Mouse (Mus musculus): ENCODE measurements around the gene Nrf1. TPM values are rescaled to one million over a fixed set of nuclear protein-coding genes. Genes with fewer than 3 reads are reported as not detected.
A peak's percentile ranks its signal among the peaks of the same experiment; 100 is the strongest.

Gene Nrf1
- polyA plus RNA-seq, 1 experiment from 2014 or later = 34.0 TPM

DNA sequence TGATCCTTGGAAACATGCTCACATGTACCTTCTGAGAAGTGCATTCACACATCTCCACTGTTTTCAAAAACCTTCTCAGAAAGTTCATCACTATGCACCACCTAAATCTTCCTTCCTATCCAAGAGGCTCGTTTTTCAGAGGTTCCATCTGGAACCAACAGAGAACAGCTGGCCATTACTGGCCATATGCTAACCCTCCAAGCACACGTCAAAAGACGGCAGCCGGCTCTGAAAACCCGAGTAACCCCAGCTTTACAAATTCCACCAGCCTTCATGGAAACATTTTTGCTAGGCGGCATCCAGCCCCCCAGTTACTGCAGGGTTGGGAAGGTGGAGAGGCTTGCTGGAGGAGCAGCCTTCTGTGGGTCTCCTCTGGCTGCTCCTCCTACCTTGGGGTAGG, 134.2 kb downstream of the Nrf1 start:
- no peak for ATAC-seq (ENCODE audit: insufficient number of reproducible peaks, insufficient read depth, low FRiP score, low read depth)
- H3K27me3 ChIP-seq (ENCODE audit: control insufficient read depth, insufficient read depth, low read length) = peaks cover 53% of the 10 kb centered on the region

DNA sequence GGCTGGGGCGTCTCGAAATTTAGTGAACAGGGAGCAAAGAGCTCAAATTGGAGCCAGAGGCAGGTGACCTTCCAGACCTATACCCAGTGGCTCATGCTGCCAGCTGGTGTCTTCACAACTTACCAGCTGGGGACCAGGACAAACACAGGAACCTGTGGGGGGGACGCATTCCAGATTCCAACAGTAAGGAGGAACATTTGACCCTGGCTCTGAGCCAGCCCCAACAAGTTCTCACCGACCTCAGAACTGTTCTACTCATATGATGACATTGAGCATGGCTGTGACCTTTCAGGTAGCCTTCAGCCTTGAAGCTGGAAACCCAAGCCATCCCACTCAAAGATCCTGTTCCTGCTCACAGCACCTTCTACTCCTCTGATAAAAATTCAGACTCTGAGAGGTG, 135.8 kb downstream of the Nrf1 start:
- Histone ChIP-seq H3K27me3 (ENCODE audit: control insufficient read depth, insufficient read depth, low read length) (peaks cover 39% of the 10 kb centered on the region), H3K9ac (ENCODE audit: low read length) (no peak overlapping the region), H3K36me3 (ENCODE audit: control insufficient read depth, insufficient read depth, low read length) (no peaks in the 10 kb centered on the region), H3K9me3 (ENCODE audit: control insufficient read depth, low read length) (0 out of 2 replicates have a peak, but pooled peaks cover 2% of the 10 kb centered on the region), H3K4me3 (ENCODE audit: control insufficient read depth in 1 of 2, insufficient read depth in 1 of 2, low read depth in 1 of 2, low read length in 2 of 2) (no peak overlapping the region), H3K4me2 (ENCODE audit: low read length) (no peak overlapping the region), H3K27ac (replicated peaks in 1 of 2; ENCODE audit: control insufficient read depth in 1 of 2, insufficient read depth in 1 of 2, low read depth in 2 of 2, low read length in 2 of 2) (no peak overlapping the region), H3K4me1 (ENCODE audit: control insufficient read depth in 2 of 2, insufficient read depth in 2 of 2, low read length in 2 of 2) (no peaks in the 10 kb centered on the region; a peak in 1 of 4 replicates)
- no peak for ATAC-seq (ENCODE audit: insufficient number of reproducible peaks, insufficient read depth, low FRiP score, low read depth)
- WGBS = 54% methylated on average over 4 of the region's 4 CpGs

More for the DNA sequence above, 134.2 kb downstream of the Nrf1 start:
- Histone ChIP-seq H3K4me3 (ENCODE audit: control insufficient read depth in 1 of 2, insufficient read depth in 1 of 2, low read depth in 1 of 2, low read length in 2 of 2) (no peak overlapping the region), H3K4me2 (ENCODE audit: low read length) (no peak overlapping the region), H3K9me3 (ENCODE audit: control insufficient read depth, low read length) (0 out of 2 replicates have a peak, but pooled peaks cover 2% of the 10 kb centered on the region), H3K36me3 (ENCODE audit: control insufficient read depth, insufficient read depth, low read length) (no peaks in the 10 kb centered on the region), H3K27ac (replicated peaks in 1 of 2; ENCODE audit: control insufficient read depth in 1 of 2, insufficient read depth in 1 of 2, low read depth in 2 of 2, low read length in 2 of 2) (no peak overlapping the region), H3K4me1 (ENCODE audit: control insufficient read depth in 2 of 2, insufficient read depth in 2 of 2, low read length in 2 of 2) (no peaks in the 10 kb centered on the region; a peak in 2 of 4 replicates), H3K9ac (ENCODE audit: low read length) (no peak overlapping the region)
- 66% methylated on average over 6 of the region's 6 CpGs for WGBS

DNA sequence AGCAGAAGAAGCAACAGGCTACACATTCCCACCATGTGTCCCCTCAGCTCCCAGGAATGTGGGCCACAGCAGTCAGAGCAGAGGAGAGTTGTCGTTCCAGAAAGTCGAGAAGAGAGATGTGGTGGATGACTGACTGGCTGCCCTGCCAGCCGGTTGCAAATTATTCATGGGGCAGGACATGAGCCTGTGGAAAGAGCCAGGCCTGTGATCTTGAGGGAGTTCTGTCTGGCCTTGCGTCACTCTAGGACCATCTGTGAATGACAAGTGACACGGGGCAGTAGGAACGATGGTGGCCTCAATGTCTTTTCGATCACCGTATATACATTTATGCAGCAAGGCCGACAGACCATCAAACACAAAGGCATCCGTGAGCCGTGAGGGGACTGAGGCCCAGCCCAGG, 147.9 kb downstream of the Nrf1 start:
- Histone ChIP-seq H3K4me3 (ENCODE audit: control insufficient read depth in 1 of 2, insufficient read depth in 1 of 2, low read depth in 1 of 2, low read length in 2 of 2) (no peak overlapping the region), H3K9ac (ENCODE audit: low read length) (no peak overlapping the region), H3K36me3 (ENCODE audit: control insufficient read depth, insufficient read depth, low read length) (no peaks in the 10 kb centered on the region), H3K27me3 (ENCODE audit: control insufficient read depth, insufficient read depth, low read length) (no peaks in the 10 kb centered on the region), H3K4me2 (ENCODE audit: low read length) (no peak overlapping the region), H3K27ac (replicated peaks in 1 of 2; ENCODE audit: control insufficient read depth in 1 of 2, insufficient read depth in 1 of 2, low read depth in 2 of 2, low read length in 2 of 2) (no peak overlapping the region), H3K9me3 (ENCODE audit: control insufficient read depth, low read length) (no peaks in the 10 kb centered on the region), H3K4me1 (ENCODE audit: control insufficient read depth in 2 of 2, insufficient read depth in 2 of 2, low read length in 2 of 2) (no peaks in the 10 kb centered on the region; a peak in 1 of 4 replicates)
- WGBS = 70% methylated on average over 11 of the region's 11 CpGs
- no peak for ATAC-seq (ENCODE audit: insufficient number of reproducible peaks, insufficient read depth, low FRiP score, low read depth)

DNA sequence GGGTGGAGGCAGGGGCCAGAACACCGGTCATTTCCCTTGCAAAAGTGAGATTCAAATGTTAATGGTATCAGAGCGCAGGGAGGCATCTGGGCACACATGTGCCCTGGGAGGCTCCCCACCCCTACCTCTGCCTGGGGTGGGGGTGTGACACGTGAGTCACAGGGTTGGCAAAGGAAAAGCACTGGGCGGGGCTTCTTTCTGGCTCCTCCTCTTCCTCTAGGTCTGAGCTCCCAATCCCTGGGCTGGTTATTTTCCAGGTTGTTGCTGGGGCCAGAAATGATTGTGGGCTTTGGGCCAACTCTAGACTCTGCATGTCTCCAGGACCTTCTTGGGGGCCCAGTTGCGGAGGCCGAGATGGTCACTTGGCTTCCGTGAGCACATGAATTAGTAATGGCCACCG, 148.4 kb downstream of the Nrf1 start:
- H3K27ac ChIP-seq (replicated peaks in 1 of 2; ENCODE audit: control insufficient read depth in 1 of 2, insufficient read depth in 1 of 2, low read depth in 2 of 2, low read length in 2 of 2) = no peak overlapping the region
- H3K4me1 ChIP-seq (ENCODE audit: control insufficient read depth in 2 of 2, insufficient read depth in 2 of 2, low read length in 2 of 2) = no peaks in the 10 kb centered on the region; a peak in 1 of 4 replicates
- H3K4me3 ChIP-seq (ENCODE audit: control insufficient read depth in 1 of 2, insufficient read depth in 1 of 2, low read depth in 1 of 2, low read length in 2 of 2) = no peak overlapping the region
- H3K27me3 ChIP-seq (ENCODE audit: control insufficient read depth, insufficient read depth, low read length) = no peaks in the 10 kb centered on the region
- H3K4me2 ChIP-seq (ENCODE audit: low read length) = no peak overlapping the region
- no peaks in the 10 kb centered on the region for H3K9me3 ChIP-seq (ENCODE audit: control insufficient read depth, low read length)
- H3K36me3 ChIP-seq (ENCODE audit: control insufficient read depth, insufficient read depth, low read length) = no peaks in the 10 kb centered on the region
- no peak for ATAC-seq (ENCODE audit: insufficient number of reproducible peaks, insufficient read depth, low FRiP score, low read depth)
- H3K9ac ChIP-seq (ENCODE audit: low read length) = no peak overlapping the region
- 75% methylated on average over 8 of the region's 8 CpGs for WGBS

MicroRNAs within 50 kb of the gene (microRNA counts, 519-probe panel; counts per million panel counts)
- microRNA mmu-miR-182 (322 counts per million, percentile 70 among the panel's probes with 10 or more counts), microRNA mmu-miR-183 (322 counts per million, percentile 70 among the panel's probes with 10 or more counts), microRNA mmu-miR-96 (322 counts per million, percentile 70 among the panel's probes with 10 or more counts)

Small RNA genes within 50 kb of the gene (microRNA-seq; reads per million reads assigned to microRNA genes)
- gene Mir182 (56.7 reads per million, percentile 44 among the genes with 10 or more reads in this experiment), gene Mir183 (33.0 reads per million, percentile 37 among the genes with 10 or more reads in this experiment), gene Mir96 (14.5 reads per million, percentile 27 among the genes with 10 or more reads in this experiment)

Other genes starting within 250 kb of the Nrf1 start
- 67.0 and 78.5 TPM in 2 replicates for gene Strip2, start 131.0 kb upstream of the Nrf1 start, polyA plus RNA-seq (2014; fragmentation: Nextera tagmentation; extraction: Ambion mirVana)

All from heart, embryonic 14.5 days (tissue).